Mouse (Mus musculus) C2C12 (cell line): ENCODE data around the gene Evx2. TPM values are rescaled to one million over a fixed set of nuclear protein-coding genes. Genes with fewer than 3 reads are reported as not detected.

Source experiments
- H3K27me3 ChIP-seq: one replicate; pipeline ENCODE4 v1.6.1; 2011; ENCODE audit not compliant: control insufficient read depth, insufficient read depth, insufficient read length
- H3K36me3 ChIP-seq: one replicate; pipeline ENCODE4 v1.6.1; 2011; ENCODE audit not compliant: control insufficient read depth, insufficient read depth
- H3K4me3 ChIP-seq: one replicate; pipeline ENCODE4 v1.5.1; 2011; ENCODE audit warnings: mild to moderate bottlenecking, control low read depth; ENCODE audit not compliant: poor library complexity, insufficient read depth, severe bottlenecking
- H3K79me2 ChIP-seq: one replicate; pipeline ENCODE4 v1.6.1; 2011; ENCODE audit not compliant: control insufficient read depth, insufficient read depth
- H3K79me3 ChIP-seq: one replicate; pipeline ENCODE4 v1.6.1; 2011; ENCODE audit warnings: low read depth, control low read depth
- H3ac ChIP-seq: one replicate; pipeline ENCODE3; 2011; ENCODE audit warnings: low read depth; ENCODE audit not compliant: control insufficient read depth, insufficient read length
- CEBPB ChIP-seq: IDR thresholded peaks from one replicate; pipeline ENCODE4 v1.6.1; 2011; ENCODE audit warnings: low read depth, mild to moderate bottlenecking, control low read depth, moderate library complexity
- CTCF ChIP-seq: IDR thresholded peaks from one replicate; pipeline ENCODE4 v1.5.1; 2011; ENCODE audit not compliant: control insufficient read depth, insufficient read depth, insufficient read length
- FOSL1 ChIP-seq: IDR thresholded peaks from one replicate; pipeline ENCODE4 v1.8.0; 2011; ENCODE audit warnings: mild to moderate bottlenecking, low read length; ENCODE audit not compliant: poor library complexity, insufficient read depth, severe bottlenecking
- MAX ChIP-seq: IDR thresholded peaks from one replicate; pipeline ENCODE4 v1.6.1; 2011; ENCODE audit warnings: mild to moderate bottlenecking, control low read depth
- MYOD1 ChIP-seq: IDR thresholded peaks from one replicate; pipeline ENCODE4 v1.6.1; 2011; ENCODE audit warnings: low read depth; ENCODE audit not compliant: control insufficient read depth, insufficient read length
- MYOG ChIP-seq: IDR thresholded peaks from one replicate; pipeline ENCODE4 v1.6.1; 2011; ENCODE audit not compliant: control insufficient read depth, insufficient read length; ENCODE audit errors: extremely low read depth
- USF1 ChIP-seq: IDR thresholded peaks from one replicate; pipeline ENCODE4 v1.6.1; 2011; ENCODE audit warnings: low read depth, mild to moderate bottlenecking, control low read depth, moderate library complexity
- microRNA-seq: library from miRNA; unstranded; fragments of <30 nt; microRNA quantifications from one replicate; pipeline ENCODE4, GENCODE M21; 2019; ENCODE audit warnings: borderline microRNAs expressed
- polyA plus RNA-seq: library from polyadenylated mRNA; unstranded; fragments of >200 nt; fragmentation: generic; extraction: Trizol; gene quantifications from one replicate; pipeline ENCODE4 v1.2.1, GENCODE M21; 2012; ENCODE audit warnings: missing spikeins

Gene Evx2
- polyA plus RNA-seq, 1 experiment = not detected

GRCm38 (mm10) chr2:74606087-74606760 is 53.1 kb downstream of the Evx2 start:
- TF ChIP-seq MAX (no peak), CEBPB (no peak), FOSL1 (no peak), MYOD1 (no peak), CTCF (no peak), MYOG (no peak), USF1 (no peak)
- Histone ChIP-seq H3K79me3 (no peaks in the 10 kb centered on the region), H3K36me3 (no peaks in the 10 kb centered on the region), H3ac (no peak overlapping the region), H3K27me3 (peaks cover 3% of the 10 kb centered on the region), H3K4me3 (no peak overlapping the region), H3K79me2 (no peaks in the 10 kb centered on the region)

- Histone ChIP-seq H3K36me3 (no peaks in the 10 kb centered on the region), H3K79me2 (no peaks in the 10 kb centered on the region), H3ac (no peak overlapping the region), H3K4me3 (no peak overlapping the region), H3K79me3 (no peaks in the 10 kb centered on the region), H3K27me3 (peaks cover 3% of the 10 kb centered on the region)
- TF ChIP-seq CTCF (no peak), MYOD1 (no peak), USF1 (no peak), MYOG (no peak), FOSL1 (no peak), CEBPB (no peak), MAX (no peak)
These were observed 55.3 kb downstream of the Evx2 start for GRCm38 (mm10) chr2:74604011-74604410.

Small RNAs within 50 kb of the gene (microRNA-seq; reads per million reads assigned to microRNA genes)
- not detected for gene Gm44463

Other genes with a start within 250 kb of the Evx2 start
- gene Lnpk, start 80.1 kb downstream of the Evx2 start, polyA plus RNA-seq = 7.1 TPM
- gene Hoxd13, start 8.8 kb upstream of the Evx2 start, polyA plus RNA-seq = not detected
- not detected for gene Hoxd12, start 15.5 kb upstream of the Evx2 start, polyA plus RNA-seq
- gene Hoxd11, start 20.0 kb upstream of the Evx2 start, polyA plus RNA-seq = not detected
- not detected for gene Hoxd10, start 32.4 kb upstream of the Evx2 start, polyA plus RNA-seq
- not detected for gene Hoxd9, start 38.2 kb upstream of the Evx2 start, polyA plus RNA-seq
- gene Hoxd8, start 45.1 kb upstream of the Evx2 start, polyA plus RNA-seq = not detected
- not detected for gene Hoxd3, start 52.4 kb upstream of the Evx2 start, polyA plus RNA-seq
- not detected for gene Hoxd4, start 52.4 kb upstream of the Evx2 start, polyA plus RNA-seq
- not detected for gene Gm28230, start 67.2 kb upstream of the Evx2 start, polyA plus RNA-seq
- not detected for gene Hoxd1, start 103.4 kb upstream of the Evx2 start, polyA plus RNA-seq
- gene Mtx2, start 166.2 kb upstream of the Evx2 start, polyA plus RNA-seq = 30.2 TPM